Mouse (Mus musculus) thymus, postnatal 14 days (tissue): ENCODE measurements around the gene Mlf1.
A peak's percentile ranks its signal among the peaks of the same experiment; 100 is the strongest.

ENCODE experiments used
- DNase-seq: peaks from one replicate; pipeline ENCODE4 v3.0.0; 2021

Gene Mlf1

GRCm38 (mm10) chr3:67373872-67374271 is at the start of gene Mlf1:
Mlf1 (plus strand) TSS chr3:67374097.
- peak; percentile 90 for DNase-seq

GRCm38 (mm10) chr3:67339558-67339957 is 34.3 kb upstream of the Mlf1 start:
- DNase-seq, result no peak

GRCm38 (mm10) chr3:67340921-67341320 is 33.0 kb upstream of the Mlf1 start:
- DNase-seq, result no peak

GRCm38 (mm10) chr3:67343004-67343662 is 30.8 kb upstream of the Mlf1 start:
- DNase-seq, result no peak

- DNase-seq, result peak; percentile 47
Observed at GRCm38 (mm10) chr3:67344599-67344998, 29.3 kb upstream of the Mlf1 start.

- DNase-seq, result no peak
Observed at GRCm38 (mm10) chr3:67346674-67347073, 27.2 kb upstream of the Mlf1 start.

GRCm38 (mm10) chr3:67351406-67352127 is 22.3 kb upstream of the Mlf1 start:
- DNase-seq, result no peak

- DNase-seq, result peak; percentile 42
Observed at GRCm38 (mm10) chr3:67352128-67352762, 21.7 kb upstream of the Mlf1 start.

GRCm38 (mm10) chr3:67352763-67353149 is 21.1 kb upstream of the Mlf1 start:
- DNase-seq, result no peak

GRCm38 (mm10) chr3:67358376-67358775 is 15.5 kb upstream of the Mlf1 start:
- DNase-seq, result no peak

- DNase-seq, result no peak
Observed at GRCm38 (mm10) chr3:67366087-67366892, 7.6 kb upstream of the Mlf1 start.

GRCm38 (mm10) chr3:67367481-67367880 is 6.4 kb upstream of the Mlf1 start:
- DNase-seq, result no peak

- no peak for DNase-seq
Observed at GRCm38 (mm10) chr3:67369407-67370079, 4.4 kb upstream of the Mlf1 start.

- DNase-seq, result no peak
Observed at GRCm38 (mm10) chr3:67372194-67372593, 1.7 kb upstream of the Mlf1 start.

GRCm38 (mm10) chr3:67372781-67373180 is 1.1 kb upstream of the Mlf1 start:
- no peak for DNase-seq

- DNase-seq, result no peak
Observed at GRCm38 (mm10) chr3:67374360-67374778, 472 bp downstream of the Mlf1 start.

- DNase-seq, result no peak
Observed at GRCm38 (mm10) chr3:67375063-67375462, 1.2 kb downstream of the Mlf1 start, which contains the start of gene Gm17402. Gm17402 (minus strand) TSS chr3:67375163.

- no peak for DNase-seq
Observed at GRCm38 (mm10) chr3:67378215-67378614, 4.3 kb downstream of the Mlf1 start.

GRCm38 (mm10) chr3:67429338-67429998 is 55.6 kb downstream of the Mlf1 start:
- peak; percentile 17 for DNase-seq

GRCm38 (mm10) chr3:67429999-67430380 is 56.1 kb downstream of the Mlf1 start, which contains the start of gene Gfm1:
Gfm1 (plus strand) TSS chr3:67430096.
- DNase-seq, result peak; percentile 89

GRCm38 (mm10) chr3:67434011-67434410 is 60.1 kb downstream of the Mlf1 start:
- no peak for DNase-seq

GRCm38 (mm10) chr3:67447143-67447542 is 73.2 kb downstream of the Mlf1 start:
- DNase-seq, result no peak
